Mouse (Mus musculus) bone marrow, adult 2 months (tissue): ENCODE results near the gene Art4. TPM values are rescaled to one million over a fixed set of nuclear protein-coding genes. Genes with fewer than 3 reads are reported as not detected.
A peak's percentile ranks its signal among the peaks of the same experiment; 100 is the strongest.

ENCODE experiments used
- H3K27ac ChIP-seq: fragments of 200-500 bp; 2 replicates; pipeline ENCODE4 v1.5.1; 2012; ENCODE audit warnings: low read depth, mild to moderate bottlenecking, control low read depth, inconsistent platforms, low read length; ENCODE audit not compliant: control insufficient read depth, poor library complexity, insufficient read depth
- H3K4me1 ChIP-seq: fragments of 200-500 bp; 2 replicates; pipeline ENCODE4 v1.6.1; 2011; ENCODE audit warnings: low read length; ENCODE audit not compliant: control insufficient read depth, insufficient read depth
- H3K4me3 ChIP-seq: fragments of 200-500 bp; replicated peaks from 2 replicates; pipeline ENCODE3; 2011; ENCODE audit warnings: mild to moderate bottlenecking, low read depth, low read length, control low read depth; ENCODE audit not compliant: control insufficient read depth
- CTCF ChIP-seq: fragments of 200-500 bp; IDR thresholded peaks from 2 replicates; pipeline ENCODE4 v1.5.1; 2011; ENCODE audit warnings: low read length, control low read depth; ENCODE audit not compliant: control insufficient read depth, insufficient read depth
- POLR2A ChIP-seq: fragments of 200-500 bp; IDR thresholded peaks from 2 replicates; pipeline ENCODE4 v1.6.1; 2011; ENCODE audit warnings: low read depth, mild to moderate bottlenecking, control low read depth, low read length, borderline replicate concordance; ENCODE audit not compliant: control insufficient read depth
- WGBS: fragments of 180-500 bp; shearing (Covaris S2); methylation state at CpG from one replicate; pipeline ENCODE4 v1.1.7; 2018; 5-methylcytosine and 5-hydroxymethylcytosine counted together
- polyA plus RNA-seq: library from polyadenylated mRNA; stranded (reverse); fragments of >200 nt; gene quantifications from 2 replicates; pipeline ENCODE4 v1.2.4, GENCODE M21; 2011; ENCODE audit warnings: low replicate concordance; ENCODE audit not compliant: missing spikeins, insufficient read depth, insufficient read length

Art4 gene
- polyA plus RNA-seq, 1 experiment: 18.5 TPM

- no peak for TF ChIP-seq POLR2A
- no peak for TF ChIP-seq CTCF
- 12% methylated on average over 11 of the region's 11 CpGs for WGBS
- Histone ChIP-seq H3K4me1 (peaks cover 2% of the 10 kb centered on the region), H3K27ac (peak overlapping the region; percentile 72), H3K4me3 (no peak overlapping the region)
These were observed 334 bp upstream of the Art4 start for GRCm38 (mm10) chr6:136857873-136858260.

- peak overlapping the region; percentile 63 for H3K4me3 ChIP-seq
- H3K27ac ChIP-seq: peak overlapping the region; percentile 53
- peaks cover 5% of the 10 kb centered on the region for H3K4me1 ChIP-seq
- WGBS: 15% methylated on average over 14 of the region's 14 CpGs
- TF ChIP-seq POLR2A (no peak; the same call in 1 of the 2 replicates), CTCF (no peak)
These were observed 1.4 kb downstream of the Art4 start for GRCm38 (mm10) chr6:136856071-136856636.

- H3K27ac ChIP-seq: no peak overlapping the region
- peaks cover 7% of the 10 kb centered on the region for H3K4me1 ChIP-seq
- WGBS: 46% methylated on average over 2 of the region's 2 CpGs
- TF ChIP-seq CTCF (no peak), POLR2A (no peak)
- H3K4me3 ChIP-seq: peak overlapping the region; percentile 39
These were observed 2.4 kb downstream of the Art4 start for GRCm38 (mm10) chr6:136855183-136855582.

GRCm38 (mm10) chr6:136854361-136854781 lies 3.2 kb downstream of the Art4 start:
- peak overlapping the region; percentile 68 for H3K4me3 ChIP-seq
- H3K27ac ChIP-seq: peak overlapping the region; percentile 67
- WGBS: 10% methylated on average over 11 of the region's 11 CpGs
- peaks cover 7% of the 10 kb centered on the region for H3K4me1 ChIP-seq
- TF ChIP-seq CTCF (no peak), POLR2A (no peak)

GRCm38 (mm10) chr6:136852762-136853161 lies 4.8 kb downstream of the Art4 start:
- TF ChIP-seq POLR2A (no peak), CTCF (no peak)
- peak overlapping the region; percentile 13; the same call in 1 of the 2 replicates for H3K27ac ChIP-seq
- peaks cover 7% of the 10 kb centered on the region for H3K4me1 ChIP-seq
- H3K4me3 ChIP-seq: no peak overlapping the region
- 34% methylated on average over 3 of the region's 3 CpGs for WGBS

GRCm38 (mm10) chr6:136852348-136852747 lies 5.2 kb downstream of the Art4 start:
- TF ChIP-seq POLR2A (no peak), CTCF (no peak)
- Histone ChIP-seq H3K27ac (peak overlapping the region; percentile 13; the same call in 1 of the 2 replicates), H3K4me1 (peaks cover 7% of the 10 kb centered on the region), H3K4me3 (no peak overlapping the region)
- WGBS: 59% methylated on average over 4 of the region's 4 CpGs

GRCm38 (mm10) chr6:136850267-136850666 lies 7.3 kb downstream of the Art4 start:
- peaks cover 7% of the 10 kb centered on the region for H3K4me1 ChIP-seq
- H3K4me3 ChIP-seq: no peak overlapping the region
- no peak overlapping the region for H3K27ac ChIP-seq
- 56% methylated on average over 6 of the region's 6 CpGs for WGBS
- TF ChIP-seq POLR2A (no peak), CTCF (no peak)

GRCm38 (mm10) chr6:136848971-136849370 lies 8.6 kb downstream of the Art4 start:
- 76% methylated on average over 5 of the region's 5 CpGs for WGBS

More at GRCm38 (mm10) chr6:136848971-136849370, 8.6 kb downstream of the Art4 start:
- peak overlapping the region; percentile 13; the same call in 1 of the 2 replicates for H3K27ac ChIP-seq
- H3K4me1 ChIP-seq: peaks cover 4% of the 10 kb centered on the region
- no peak overlapping the region for H3K4me3 ChIP-seq
- TF ChIP-seq POLR2A: no peak
- TF ChIP-seq CTCF: no peak
